Mouse (Mus musculus) intestine, embryonic 14.5 days (tissue): Measurements from ENCODE around the gene Hook2. TPM values are rescaled to one million over a fixed set of nuclear protein-coding genes. Genes with fewer than 3 reads are reported as not detected.

Source experiments
- ATAC-seq: fragments of 200-750 bp; cut with Nextera tagmentation; replicated peaks from 2 replicates; pipeline ENCODE4 v1.8.0; 2017; ENCODE audit warnings: low read depth, moderate number of reproducible peaks, moderate TSS enrichment, moderate library complexity; ENCODE audit not compliant: low FRiP score, low TSS enrichment
- DNase-seq: peaks from one replicate; pipeline ENCODE4 v3.0.0-alpha.2; 2018; ENCODE audit warnings: low spot score
- H3K27ac ChIP-seq: fragments of 300-500 bp; sonication (generic); 2 replicates; pipeline ENCODE4 v1.5.1; 2014; ENCODE audit warnings: low read depth, mild to moderate bottlenecking, control low read depth
- H3K27me3 ChIP-seq: fragments of 300-500 bp; sonication (generic); replicated peaks from 2 replicates; pipeline ENCODE4 v1.6.1; 2014; ENCODE audit warnings: low read length, control low read depth; ENCODE audit not compliant: control insufficient read depth, insufficient read depth
- H3K36me3 ChIP-seq: fragments of 300-500 bp; sonication (generic); 2 replicates; pipeline ENCODE4 v1.6.1; 2014; ENCODE audit warnings: low read length, control low read depth; ENCODE audit not compliant: control insufficient read depth, insufficient read depth
- H3K4me1 ChIP-seq: fragments of 300-500 bp; sonication (generic); replicated peaks from 2 replicates; pipeline ENCODE4 v1.6.1; 2014; ENCODE audit warnings: low read length, control low read depth, mixed read lengths; ENCODE audit not compliant: control insufficient read depth, insufficient read depth
- H3K4me2 ChIP-seq: fragments of 300-500 bp; sonication (generic); 2 replicates; pipeline ENCODE4 v1.6.1; 2014; ENCODE audit warnings: low read length
- H3K4me3 ChIP-seq: fragments of 300-500 bp; sonication (generic); 2 replicates; pipeline ENCODE4 v1.5.1; 2014; ENCODE audit warnings: low read depth, low read length, control low read depth, mixed read lengths
- H3K9ac ChIP-seq: fragments of 300-500 bp; sonication (generic); 2 replicates; pipeline ENCODE4 v1.6.1; 2014; ENCODE audit warnings: mild to moderate bottlenecking, low read length
- H3K9me3 ChIP-seq: fragments of 300-500 bp; sonication (generic); 2 replicates; pipeline ENCODE4 v1.6.1; 2016; ENCODE audit warnings: low read length, control low read depth; ENCODE audit not compliant: control insufficient read depth
- WGBS: fragments of 180-500 bp; shearing (Covaris S2); extraction: QIAGEN DNeasy Blood & Tissue Kit; methylation state at CpG from one replicate; pipeline ENCODE4 v1.1.7; 2014; 5-methylcytosine and 5-hydroxymethylcytosine counted together
- polyA plus RNA-seq: library from polyadenylated mRNA; unstranded; fragments of >200 nt; fragmentation: Nextera tagmentation; extraction: Ambion mirVana; gene quantifications from 2 replicates; pipeline ENCODE4 v1.2.1, GENCODE M21; 2014

The Hook2 gene
- polyA plus RNA-seq, 1 experiment from 2014 or later, result 40.7 TPM

- H3K4me1 ChIP-seq, result peaks cover 19% of the 10 kb centered on the region
- no peak overlapping the region for H3K9ac ChIP-seq
- no peaks in the 10 kb centered on the region for H3K36me3 ChIP-seq
- no peak for DNase-seq
- H3K27ac ChIP-seq, result no peak overlapping the region
- H3K4me3 ChIP-seq, result no peak overlapping the region
- 64% methylated on average over 2 of the region's 2 CpGs for WGBS
- H3K27me3 ChIP-seq, result 0 out of 2 replicates have a peak, but pooled peaks cover 11% of the 10 kb centered on the region
- no peaks in the 10 kb centered on the region for H3K9me3 ChIP-seq
- no peak for ATAC-seq
- H3K4me2 ChIP-seq, result no peak overlapping the region
Observed at GRCm38 (mm10) chr8:84987903-84988302, 2.5 kb upstream of the Hook2 start.

GRCm38 (mm10) chr8:84989311-84989731, 1.1 kb upstream of the Hook2 start:
- DNase-seq (no peak), ATAC-seq (no peak)
- peak overlapping the region; percentile 6; the same call in 1 of the 2 replicates for H3K4me3 ChIP-seq
- peak overlapping the region; percentile 86 for H3K27ac ChIP-seq
- H3K27me3 ChIP-seq, result 0 out of 2 replicates have a peak, but pooled peaks cover 11% of the 10 kb centered on the region
- H3K36me3 ChIP-seq, result no peaks in the 10 kb centered on the region
- H3K9ac ChIP-seq, result no peak overlapping the region
- H3K4me2 ChIP-seq, result peak overlapping the region; percentile 94
- peaks cover 17% of the 10 kb centered on the region for H3K4me1 ChIP-seq
- no peaks in the 10 kb centered on the region for H3K9me3 ChIP-seq
- 7% methylated on average over 15 of the region's 15 CpGs for WGBS

GRCm38 (mm10) chr8:84989810-84990209, 593 bp upstream of the Hook2 start:
- H3K9me3 ChIP-seq, result no peaks in the 10 kb centered on the region
- H3K27ac ChIP-seq, result peak overlapping the region; percentile 86
- 0 out of 2 replicates have a peak, but pooled peaks cover 11% of the 10 kb centered on the region for H3K27me3 ChIP-seq
- WGBS, result under 1% methylated on average over 15 of the region's 15 CpGs
- peak overlapping the region; percentile 60 for H3K4me3 ChIP-seq
- DNase-seq (peak; percentile 97), ATAC-seq (peak; percentile 63)
- no peaks in the 10 kb centered on the region for H3K36me3 ChIP-seq
- peaks cover 12% of the 10 kb centered on the region for H3K4me1 ChIP-seq
- peak overlapping the region; percentile 69 for H3K9ac ChIP-seq
- peak overlapping the region; percentile 94 for H3K4me2 ChIP-seq

- Histone ChIP-seq H3K36me3 (no peaks in the 10 kb centered on the region), H3K4me2 (peak overlapping the region; percentile 94), H3K27ac (peak overlapping the region; percentile 86), H3K9me3 (no peaks in the 10 kb centered on the region), H3K4me1 (peaks cover 3% of the 10 kb centered on the region; the same call in 1 of the 2 replicates), H3K9ac (peak overlapping the region; percentile 69), H3K27me3 (0 out of 2 replicates have a peak, but pooled peaks cover 11% of the 10 kb centered on the region), H3K4me3 (peak overlapping the region; percentile 60)
- DNase-seq, result no peak
- peak; percentile 77 for ATAC-seq
- 1% methylated on average over 15 of the region's 15 CpGs for WGBS
Observed at GRCm38 (mm10) chr8:84990836-84991235, 433 bp downstream of the Hook2 start.

GRCm38 (mm10) chr8:84994375-84994774, 4.0 kb downstream of the Hook2 start:
- H3K9ac ChIP-seq, result no peak overlapping the region
- no peak overlapping the region for H3K27ac ChIP-seq
- no peak overlapping the region for H3K4me3 ChIP-seq
- no peaks in the 10 kb centered on the region for H3K9me3 ChIP-seq
- no peak overlapping the region for H3K4me2 ChIP-seq
- no peaks in the 10 kb centered on the region for H3K27me3 ChIP-seq
- no peak for ATAC-seq
- DNase-seq, result no peak
- 87% methylated on average over 9 of the region's 9 CpGs for WGBS
- 0 out of 2 replicates have a peak, but pooled peaks cover 3% of the 10 kb centered on the region for H3K4me1 ChIP-seq
- no peaks in the 10 kb centered on the region for H3K36me3 ChIP-seq

- Histone ChIP-seq H3K4me1 (no peaks in the 10 kb centered on the region), H3K9ac (no peak overlapping the region), H3K36me3 (no peaks in the 10 kb centered on the region), H3K4me2 (no peak overlapping the region), H3K4me3 (no peak overlapping the region), H3K27ac (no peak overlapping the region), H3K9me3 (no peaks in the 10 kb centered on the region), H3K27me3 (no peaks in the 10 kb centered on the region)
- ATAC-seq, result no peak
- no peak for DNase-seq
- 35% methylated on average over 25 of the region's 25 CpGs for WGBS
Observed at GRCm38 (mm10) chr8:84995680-84996079, 5.3 kb downstream of the Hook2 start.

GRCm38 (mm10) chr8:84996978-84997377, 6.6 kb downstream of the Hook2 start:
- Histone ChIP-seq H3K9ac (no peak overlapping the region), H3K4me2 (no peak overlapping the region), H3K4me1 (no peaks in the 10 kb centered on the region), H3K4me3 (no peak overlapping the region), H3K9me3 (no peaks in the 10 kb centered on the region), H3K36me3 (no peaks in the 10 kb centered on the region), H3K27me3 (no peaks in the 10 kb centered on the region), H3K27ac (no peak overlapping the region)
- whole genome bisulfite sequencing, result 86% methylated on average over 5 of the region's 5 CpGs
- DNase-seq, result no peak
- no peak for ATAC-seq

- Histone ChIP-seq H3K9ac (no peak overlapping the region), H3K4me2 (peak overlapping the region; percentile 11; the same call in 1 of the 2 replicates)
- 13% methylated on average over 19 of the region's 19 CpGs for WGBS
Observed at GRCm38 (mm10) chr8:84997649-84998295, 7.4 kb downstream of the Hook2 start.

GRCm38 (mm10) chr8:85007686-85008085, 17.3 kb downstream of the Hook2 start:
- Histone ChIP-seq H3K27me3 (peaks cover 38% of the 10 kb centered on the region), H3K4me1 (no peaks in the 10 kb centered on the region), H3K9me3 (no peaks in the 10 kb centered on the region), H3K4me2 (no peak overlapping the region), H3K36me3 (0 out of 2 replicates have a peak, but pooled peaks cover 3% of the 10 kb centered on the region), H3K4me3 (no peak overlapping the region), H3K27ac (no peak overlapping the region), H3K9ac (no peak overlapping the region)
- no peak for ATAC-seq
- WGBS, result 20% methylated on average over 25 of the region's 25 CpGs
- peak; percentile 68 for DNase-seq

More at GRCm38 (mm10) chr8:84997649-84998295, 7.4 kb downstream of the Hook2 start:
- H3K9me3 ChIP-seq, result no peaks in the 10 kb centered on the region
- peak; percentile 70 for ATAC-seq
- H3K27me3 ChIP-seq, result no peaks in the 10 kb centered on the region
- 0 out of 2 replicates have a peak, but pooled peaks cover 5% of the 10 kb centered on the region for H3K36me3 ChIP-seq
- DNase-seq, result peak; percentile 93
- no peaks in the 10 kb centered on the region for H3K4me1 ChIP-seq
- no peak overlapping the region for H3K27ac ChIP-seq
- H3K4me3 ChIP-seq, result no peak overlapping the region
